Mouse (Mus musculus): ENCODE data around the gene Plekha7. TPM values are rescaled to one million over a fixed set of nuclear protein-coding genes. Genes with fewer than 3 reads are reported as not detected.

Plekha7 gene
- polyA plus RNA-seq, 1 experiment, result 4.8 TPM

DNA sequence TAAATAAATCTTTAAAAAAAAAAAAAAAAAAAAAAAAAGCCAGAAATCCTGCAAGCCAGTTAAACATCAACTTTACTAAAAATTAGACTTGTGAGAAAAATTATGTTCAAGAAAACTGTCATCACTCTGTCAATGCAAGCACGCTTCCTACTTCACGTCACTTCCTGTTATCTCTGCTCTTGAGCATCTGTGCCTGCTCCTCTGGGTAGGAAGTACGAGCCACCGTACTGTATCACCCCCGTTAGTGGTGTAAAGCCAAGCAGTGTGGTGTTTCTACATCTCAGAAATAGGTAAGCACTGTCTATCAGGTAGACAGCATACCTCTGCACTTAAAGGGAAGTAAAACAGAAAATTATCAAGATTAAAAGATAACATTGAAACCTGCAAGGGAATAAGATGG, 19.7 kb upstream of the Plekha7 start:
- 26% methylated on average over 5 of the region's 5 CpGs for whole genome bisulfite sequencing
- no peak overlapping the region for H3K27ac ChIP-seq (ENCODE audit: control insufficient read depth, insufficient read depth, low read depth, low read length, poor library complexity)
- no peaks in the 10 kb centered on the region; the same call in 1 of the 2 replicates for H3K4me1 ChIP-seq (ENCODE audit: control insufficient read depth, insufficient read depth, low read length)
- no peak overlapping the region for H3K4me3 ChIP-seq (replicated peaks; ENCODE audit: control insufficient read depth, low read depth, low read length)
- TF ChIP-seq POLR2A (IDR thresholded peaks at IDR 0.05; ENCODE audit: borderline replicate concordance, control insufficient read depth, low read depth, low read length), result no peak
- TF ChIP-seq CTCF (IDR thresholded peaks at IDR 0.05; ENCODE audit: control insufficient read depth, insufficient read depth, low read length), result no peak

DNA sequence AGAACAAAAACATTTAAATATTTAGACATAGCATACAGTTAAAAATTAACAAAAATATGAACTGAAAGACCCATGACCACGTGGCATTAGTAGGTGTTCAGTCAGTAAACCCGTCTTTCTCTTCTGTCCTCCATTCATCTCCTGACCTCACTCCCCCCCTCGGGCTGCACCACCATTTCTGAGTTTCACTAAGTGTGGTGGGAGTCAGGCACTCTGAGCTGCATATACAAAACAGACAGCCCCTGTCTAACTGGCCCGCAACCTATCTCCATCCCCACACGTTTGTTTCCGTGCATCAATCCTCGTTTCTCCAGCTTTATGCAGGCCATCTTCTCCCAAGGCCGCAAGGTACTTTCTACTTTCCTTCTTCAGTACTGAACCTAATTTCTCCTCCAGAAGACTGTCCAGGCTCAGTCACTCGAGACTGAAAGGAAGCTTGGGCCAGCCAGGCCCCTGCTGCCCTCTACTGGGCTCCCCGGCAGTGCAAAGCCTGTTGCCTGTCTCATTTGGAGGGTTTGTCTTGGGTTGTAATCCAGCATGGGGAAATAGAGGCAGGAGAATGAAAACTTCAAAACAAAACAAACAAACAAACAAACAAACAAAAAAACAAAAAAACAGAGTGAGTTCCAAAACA, 15.3 kb upstream of the Plekha7 start:
- H3K27ac ChIP-seq (ENCODE audit: control insufficient read depth, insufficient read depth, low read depth, low read length, poor library complexity), result no peak overlapping the region
- peak; percentile 63 for TF ChIP-seq CTCF (IDR thresholded peaks at IDR 0.05; ENCODE audit: control insufficient read depth, insufficient read depth, low read length)
- TF ChIP-seq POLR2A (IDR thresholded peaks at IDR 0.05; ENCODE audit: borderline replicate concordance, control insufficient read depth, low read depth, low read length), result no peak
- no peak overlapping the region for H3K4me3 ChIP-seq (replicated peaks; ENCODE audit: control insufficient read depth, low read depth, low read length)
- no peaks in the 10 kb centered on the region for H3K4me1 ChIP-seq (ENCODE audit: control insufficient read depth, insufficient read depth, low read length)
- WGBS, result 36% methylated on average over 10 of the region's 10 CpGs

DNA sequence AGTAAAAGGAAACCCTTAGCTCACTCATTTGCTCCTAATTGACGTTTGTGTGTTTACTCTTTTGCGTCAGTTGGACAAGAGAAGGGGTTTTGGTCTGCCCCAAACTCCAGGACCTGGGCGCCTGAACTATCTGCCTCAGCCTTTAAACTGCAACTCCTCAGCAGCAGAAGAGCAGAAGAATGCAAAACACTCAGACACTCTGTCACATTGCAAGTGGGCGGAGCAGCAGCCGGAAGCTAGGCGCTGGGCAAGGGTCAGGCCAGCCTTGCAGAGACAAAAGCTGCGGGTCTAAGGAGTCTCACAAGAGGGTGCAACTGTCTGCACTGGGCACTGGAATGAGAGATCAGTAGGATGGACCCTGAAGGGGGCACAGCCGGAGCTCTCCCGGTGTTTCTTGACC, 1.3 kb upstream of the Plekha7 start:
- Histone ChIP-seq H3K4me1 (ENCODE audit: control insufficient read depth, insufficient read depth, low read length) (no peaks in the 10 kb centered on the region; the same call in 1 of the 2 replicates), H3K27ac (ENCODE audit: control insufficient read depth, insufficient read depth, low read depth, low read length, poor library complexity) (no peak overlapping the region), H3K4me3 (replicated peaks; ENCODE audit: control insufficient read depth, low read depth, low read length) (no peak overlapping the region)
- WGBS, result 34% methylated on average over 9 of the region's 9 CpGs
- TF ChIP-seq POLR2A (IDR thresholded peaks at IDR 0.05; ENCODE audit: borderline replicate concordance, control insufficient read depth, low read depth, low read length), result no peak
- TF ChIP-seq CTCF (IDR thresholded peaks at IDR 0.05; ENCODE audit: control insufficient read depth, insufficient read depth, low read length), result no peak

GRCm38 (mm10) chr7:116308632-116308991, 436 bp upstream of the Plekha7 start:
- TF ChIP-seq CTCF (IDR thresholded peaks at IDR 0.05; ENCODE audit: control insufficient read depth, insufficient read depth, low read length), result no peak
- TF ChIP-seq POLR2A (IDR thresholded peaks at IDR 0.05; ENCODE audit: borderline replicate concordance, control insufficient read depth, low read depth, low read length), result no peak
- 2% methylated on average over 16 of the region's 16 CpGs for WGBS
- Histone ChIP-seq H3K4me1 (ENCODE audit: control insufficient read depth, insufficient read depth, low read length) (no peaks in the 10 kb centered on the region; the same call in 1 of the 2 replicates), H3K4me3 (replicated peaks; ENCODE audit: control insufficient read depth, low read depth, low read length) (peak overlapping the region; percentile 64), H3K27ac (ENCODE audit: control insufficient read depth, insufficient read depth, low read depth, low read length, poor library complexity) (no peak overlapping the region)

GRCm38 (mm10) chr7:116307099-116307870, 891 bp downstream of the Plekha7 start:
- WGBS, result under 1% methylated on average over 63 of the region's 63 CpGs
- peak overlapping the region; percentile 69 for H3K4me3 ChIP-seq (replicated peaks; ENCODE audit: control insufficient read depth, low read depth, low read length)
- H3K4me1 ChIP-seq (ENCODE audit: control insufficient read depth, insufficient read depth, low read length), result no peaks in the 10 kb centered on the region; the same call in 1 of the 2 replicates
- TF ChIP-seq POLR2A (IDR thresholded peaks at IDR 0.05; ENCODE audit: borderline replicate concordance, control insufficient read depth, low read depth, low read length) (no peak), CTCF (IDR thresholded peaks at IDR 0.05; ENCODE audit: control insufficient read depth, insufficient read depth, low read length) (no peak)
- no peak overlapping the region; the same call in 1 of the 2 replicates for H3K27ac ChIP-seq (ENCODE audit: control insufficient read depth, insufficient read depth, low read depth, low read length, poor library complexity)

GRCm38 (mm10) chr7:116306601-116307000, 1.6 kb downstream of the Plekha7 start:
- Histone ChIP-seq H3K4me3 (replicated peaks; ENCODE audit: control insufficient read depth, low read depth, low read length) (no peak overlapping the region), H3K27ac (ENCODE audit: control insufficient read depth, insufficient read depth, low read depth, low read length, poor library complexity) (no peak overlapping the region), H3K4me1 (ENCODE audit: control insufficient read depth, insufficient read depth, low read length) (no peaks in the 10 kb centered on the region; the same call in 1 of the 2 replicates)
- TF ChIP-seq CTCF (IDR thresholded peaks at IDR 0.05; ENCODE audit: control insufficient read depth, insufficient read depth, low read length), result no peak
- no peak for TF ChIP-seq POLR2A (IDR thresholded peaks at IDR 0.05; ENCODE audit: borderline replicate concordance, control insufficient read depth, low read depth, low read length)
- WGBS, result 9% methylated on average over 5 of the region's 5 CpGs

GRCm38 (mm10) chr7:116301661-116302311, 6.4 kb downstream of the Plekha7 start:
- no peaks in the 10 kb centered on the region for H3K4me1 ChIP-seq (ENCODE audit: control insufficient read depth, insufficient read depth, low read length)
- 90% methylated on average over 5 of the region's 5 CpGs for WGBS
- no peak for TF ChIP-seq POLR2A (IDR thresholded peaks at IDR 0.05; ENCODE audit: borderline replicate concordance, control insufficient read depth, low read depth, low read length)
- no peak for TF ChIP-seq CTCF (IDR thresholded peaks at IDR 0.05; ENCODE audit: control insufficient read depth, insufficient read depth, low read length)
- no peak overlapping the region for H3K27ac ChIP-seq (ENCODE audit: control insufficient read depth, insufficient read depth, low read depth, low read length, poor library complexity)
- H3K4me3 ChIP-seq (replicated peaks; ENCODE audit: control insufficient read depth, low read depth, low read length), result no peak overlapping the region

DNA sequence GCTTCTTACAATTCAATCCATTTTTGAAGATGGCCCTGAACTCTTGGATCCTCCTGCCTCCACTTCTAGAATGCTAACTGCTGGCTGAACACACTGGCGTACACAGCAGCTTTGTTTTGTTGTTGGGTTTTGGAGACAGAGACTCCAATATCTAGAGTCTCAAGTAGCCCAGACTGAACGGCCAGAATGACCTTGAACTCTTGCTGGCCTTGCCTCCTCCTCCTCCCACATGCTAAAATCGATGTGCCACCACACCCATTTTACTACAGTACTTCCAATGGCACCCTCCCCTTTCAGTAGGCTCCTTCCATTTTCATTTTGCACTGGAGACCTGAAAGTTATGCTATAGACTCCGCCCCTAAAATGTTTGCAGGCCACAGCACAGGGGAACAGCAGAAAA, 7.0 kb downstream of the Plekha7 start:
- H3K4me3 ChIP-seq (replicated peaks; ENCODE audit: control insufficient read depth, low read depth, low read length), result no peak overlapping the region
- WGBS, result 77% methylated on average over 4 of the region's 4 CpGs
- no peaks in the 10 kb centered on the region for H3K4me1 ChIP-seq (ENCODE audit: control insufficient read depth, insufficient read depth, low read length)
- TF ChIP-seq CTCF (IDR thresholded peaks at IDR 0.05; ENCODE audit: control insufficient read depth, insufficient read depth, low read length), result no peak
- no peak for TF ChIP-seq POLR2A (IDR thresholded peaks at IDR 0.05; ENCODE audit: borderline replicate concordance, control insufficient read depth, low read depth, low read length)
- H3K27ac ChIP-seq (ENCODE audit: control insufficient read depth, insufficient read depth, low read depth, low read length, poor library complexity), result no peak overlapping the region

Measured in bone marrow, adult 2 months (tissue).